Mouse (Mus musculus) monocyte, adult 5-6 weeks (primary cell): ENCODE results near the gene Plch2. TPM values are rescaled to one million over a fixed set of nuclear protein-coding genes. Genes with fewer than 3 reads are reported as not detected.

Experiments used
- ATAC-seq: fragments of 153-309, 156-312 bp; replicated peaks from 2 replicates; pipeline ENCODE4 v1.8.0; 2017; ENCODE audit warnings: mild to moderate bottlenecking; ENCODE audit not compliant: low TSS enrichment, insufficient number of reproducible peaks, severe bottlenecking, poor library complexity, low FRiP score
- total RNA-seq: library from RNA; stranded (forward); fragments of 200-1000, 200-491, 200-594 nt; gene quantifications from 3 replicates; pipeline ENCODE4 v1.2.3, GENCODE M21; 2017

Plch2 gene
- total RNA-seq, 1 experiment from 2014 or later: not detected

DNA sequence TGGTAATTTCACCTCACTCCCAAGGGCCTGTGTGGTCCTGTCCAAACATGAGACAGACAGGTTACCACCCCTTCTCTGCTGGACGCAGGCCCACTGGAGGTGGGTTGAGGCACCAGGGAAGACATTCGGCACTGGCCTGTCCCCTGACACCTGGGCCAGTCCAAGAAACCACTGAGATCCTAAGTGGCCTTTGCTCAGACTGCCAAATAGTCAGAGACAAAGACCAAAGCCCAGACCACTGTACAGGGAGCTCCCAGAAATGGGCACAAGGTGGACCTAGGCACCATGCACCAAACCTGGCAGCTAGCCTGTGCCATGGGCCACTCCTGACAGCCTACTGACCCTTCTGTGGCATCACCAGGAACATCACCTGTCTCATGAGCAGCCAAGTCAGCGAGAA, 47.4 kb downstream of the Plch2 start:
- no peak for ATAC-seq

DNA sequence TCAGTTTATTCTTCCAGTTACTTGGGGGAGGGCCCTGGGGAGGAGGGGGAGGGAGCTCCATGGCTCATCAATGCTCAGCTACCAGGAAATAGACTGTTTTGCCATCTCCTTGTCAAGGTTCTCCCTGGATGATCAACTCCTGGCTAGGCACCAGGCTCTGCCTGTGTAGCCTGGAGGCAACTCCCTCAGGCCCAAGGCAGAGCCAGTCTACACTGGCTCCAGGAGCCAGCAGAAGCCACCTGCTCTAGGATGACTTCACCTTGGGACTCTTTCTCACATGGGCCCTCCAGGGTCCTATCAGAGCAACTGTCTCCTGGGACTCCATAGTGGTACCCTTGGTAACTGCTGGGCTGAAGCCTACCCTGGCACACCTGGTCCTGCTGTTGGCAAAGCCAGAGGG, 48.5 kb downstream of the Plch2 start:
- no peak for ATAC-seq

DNA sequence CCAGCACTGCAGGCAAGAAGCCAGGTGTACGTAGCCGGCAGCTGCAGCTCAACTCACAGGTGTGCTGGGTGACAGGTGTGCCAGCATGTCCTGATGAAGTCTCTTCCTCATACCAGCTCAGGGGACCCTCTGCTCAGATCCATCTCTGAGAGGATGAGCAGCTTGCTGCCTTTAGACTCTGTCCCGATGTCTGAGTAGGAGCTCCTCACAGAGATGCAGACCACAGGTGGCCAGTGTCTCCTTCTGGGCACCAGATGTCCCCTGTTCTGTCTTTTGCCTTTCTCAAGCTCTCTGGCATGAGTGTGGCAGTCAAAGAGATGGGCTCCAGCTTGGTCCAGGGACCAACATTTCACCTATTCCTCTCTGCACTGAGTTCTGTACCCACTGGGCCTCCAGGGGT, 48.9 kb downstream of the Plch2 start:
- ATAC-seq: no peak

DNA sequence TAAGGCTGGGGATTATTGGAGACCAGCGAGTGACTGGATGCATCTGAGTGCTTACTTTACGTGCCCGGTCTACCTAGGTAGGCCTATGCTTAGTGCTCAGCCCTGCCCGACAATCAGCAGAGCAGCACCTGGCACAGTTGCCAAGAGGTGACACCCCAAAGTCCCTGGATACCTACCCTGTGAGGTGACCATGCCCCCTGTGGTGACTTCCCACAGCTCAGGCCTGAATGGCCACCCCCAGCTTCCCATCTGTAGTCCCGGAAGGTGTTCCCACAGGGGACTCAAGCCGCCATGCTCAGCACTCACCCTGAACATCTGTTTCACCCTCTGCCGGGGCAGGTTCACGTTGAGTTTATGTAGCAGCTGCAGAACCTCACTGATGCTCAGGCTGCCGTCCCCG, 50.3 kb downstream of the Plch2 start:
- no peak for ATAC-seq

DNA sequence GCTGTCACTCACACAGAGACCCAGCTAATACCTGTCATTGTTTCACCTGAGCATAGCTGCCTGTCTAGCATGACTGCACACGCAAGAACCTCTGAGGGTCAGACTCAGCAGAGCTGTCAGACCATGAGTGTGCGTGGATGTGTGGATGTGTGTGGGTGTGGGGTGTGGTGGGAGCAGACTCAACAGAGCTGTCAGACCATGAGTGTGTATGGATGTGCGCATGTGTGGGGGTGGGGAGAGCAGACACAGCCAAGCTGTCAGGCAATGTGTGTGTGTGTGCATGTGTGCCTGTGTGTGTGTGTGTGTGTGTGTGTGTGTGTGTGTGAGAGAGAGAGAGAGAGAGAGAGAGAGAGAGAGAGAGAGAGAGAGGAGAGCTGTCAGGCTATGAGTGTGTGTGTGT, 51.3 kb downstream of the Plch2 start:
- ATAC-seq: no peak

DNA sequence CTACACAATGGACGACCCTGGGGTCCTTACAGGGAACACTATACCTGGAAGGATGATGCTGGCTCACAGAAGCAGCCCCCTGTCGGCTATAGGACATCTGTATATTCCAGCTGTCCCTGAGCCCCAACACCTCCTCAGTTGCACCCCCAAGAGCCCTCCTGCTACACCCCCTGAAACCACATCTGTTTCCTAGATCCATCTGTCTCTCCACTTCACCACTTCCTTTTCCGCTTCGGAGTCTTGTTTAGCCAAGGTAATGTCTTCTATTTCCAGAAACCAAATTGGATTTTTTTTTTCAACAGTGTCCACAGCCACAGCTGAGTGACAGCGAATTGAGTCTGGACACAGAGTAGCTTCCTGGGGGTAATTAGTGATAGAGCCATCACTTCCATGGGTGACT, 57.2 kb downstream of the Plch2 start:
- no peak for ATAC-seq

DNA sequence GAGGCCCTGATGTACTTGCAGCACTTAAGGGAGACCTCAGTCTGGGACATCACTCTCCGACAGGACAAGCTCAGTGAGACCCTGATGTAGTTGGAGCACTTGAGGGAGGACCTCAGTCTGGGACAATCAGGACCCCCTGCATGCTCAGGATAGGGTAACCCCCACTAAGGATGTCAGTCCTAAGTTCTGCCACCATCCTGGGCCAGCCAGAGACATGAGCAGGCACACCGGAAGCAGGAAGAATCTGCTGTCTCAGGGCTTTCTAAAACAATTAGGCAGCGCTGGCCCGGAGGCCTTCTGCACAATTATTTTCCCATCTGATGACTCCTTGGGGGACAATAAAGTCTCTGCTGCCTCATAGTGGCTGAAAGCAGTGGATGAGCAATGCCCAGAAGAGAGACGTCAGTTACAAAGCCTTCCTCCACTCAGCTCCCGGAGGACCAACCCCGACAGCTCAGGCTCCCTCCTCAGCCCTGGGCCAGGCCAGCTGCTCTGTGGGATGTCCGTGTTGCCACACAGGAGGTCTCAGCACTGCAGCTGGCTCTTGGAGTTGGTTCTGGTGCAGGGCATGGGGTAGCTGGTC, 59.9 kb downstream of the Plch2 start:
- no peak for ATAC-seq

DNA sequence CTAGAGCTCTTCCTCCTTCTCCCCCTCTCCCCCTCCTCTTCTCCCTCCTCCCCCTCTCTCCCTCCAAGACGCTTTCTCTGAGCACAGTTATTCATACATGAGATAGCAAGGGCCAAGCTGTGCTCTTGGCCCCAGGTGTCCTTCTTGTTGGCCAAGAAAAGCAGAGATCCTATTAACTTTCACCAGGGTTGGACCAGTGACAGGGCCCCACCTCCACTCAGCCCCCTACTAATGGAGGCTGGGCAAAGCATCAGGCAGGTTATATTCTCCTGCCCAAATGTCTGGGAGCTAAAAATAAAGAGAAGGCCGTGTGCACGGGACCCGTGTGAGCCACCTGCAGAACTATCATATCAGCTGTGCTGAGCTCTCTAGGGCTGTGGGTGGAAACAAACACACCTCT, 61.7 kb downstream of the Plch2 start:
- ATAC-seq: no peak

DNA sequence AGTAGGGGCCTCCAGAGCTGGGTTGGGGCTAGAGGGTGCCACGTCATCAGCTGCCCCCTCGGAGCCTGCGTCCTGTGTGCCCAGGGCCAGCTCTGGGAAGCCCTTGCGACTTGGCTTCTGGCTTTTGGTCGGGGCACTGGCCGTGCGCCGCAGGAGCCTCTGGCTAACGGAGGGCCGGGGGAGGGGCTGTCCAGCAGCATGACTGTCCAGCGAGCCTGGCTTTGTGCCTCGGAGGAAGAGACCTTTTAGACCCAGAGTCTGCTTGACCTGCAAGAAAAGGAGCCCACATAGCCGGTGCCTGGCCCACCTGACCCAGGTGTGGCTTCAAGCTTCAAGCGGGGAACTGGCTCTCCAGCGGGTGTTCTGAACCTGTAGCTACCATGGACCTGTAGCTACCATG, 69.8 kb downstream of the Plch2 start:
- ATAC-seq: no peak

DNA sequence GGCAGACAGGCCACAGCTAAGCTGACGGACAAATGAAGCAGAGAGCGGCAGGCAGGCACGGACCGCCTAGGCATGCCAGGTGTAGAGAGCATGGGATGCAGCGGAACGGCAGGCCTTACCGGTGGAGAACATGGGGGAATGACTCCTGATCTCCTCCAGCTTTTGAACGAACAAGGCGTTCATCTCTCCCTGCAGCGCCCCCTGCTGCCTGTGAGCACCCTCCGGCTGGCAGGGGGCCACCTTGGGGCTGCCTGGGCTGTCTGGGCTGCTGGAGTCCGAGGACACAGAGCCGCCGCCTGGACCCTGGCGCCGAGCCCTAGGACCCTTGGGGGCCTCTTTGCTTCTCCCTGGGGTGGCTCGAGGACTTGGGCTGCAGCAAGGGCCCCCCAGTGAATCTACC, 70.5 kb downstream of the Plch2 start:
- no peak; the same call in 1 of the 2 replicates for ATAC-seq

DNA sequence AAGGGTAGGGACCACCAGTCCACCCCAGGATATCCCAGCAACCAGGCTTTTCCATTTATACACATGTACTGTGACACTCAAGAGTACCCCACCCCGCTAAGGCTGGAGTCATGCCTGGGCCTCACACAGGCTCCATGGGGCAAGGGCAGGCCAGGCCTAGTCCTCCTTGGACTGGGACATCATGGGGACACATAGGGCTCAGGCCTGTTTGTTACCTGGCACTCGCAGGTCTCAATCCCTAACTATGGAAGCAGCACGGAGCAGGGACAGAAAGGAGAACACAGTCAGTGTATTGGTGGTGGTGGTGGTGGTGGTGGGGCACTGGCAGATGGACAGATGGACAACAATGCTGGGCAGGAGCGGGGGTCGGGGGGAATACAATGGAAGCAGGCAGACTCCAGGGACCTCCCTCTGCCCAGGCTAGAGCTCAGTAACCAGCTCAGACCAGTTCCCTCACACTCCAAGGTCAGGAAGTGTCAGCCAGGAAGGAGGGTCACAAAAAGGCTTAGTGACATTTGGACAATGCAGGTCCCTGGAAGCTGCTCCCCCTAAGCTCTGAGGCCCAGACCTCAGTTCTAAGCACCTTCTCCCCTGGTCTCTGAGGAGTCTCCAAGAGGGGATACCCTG, 71.3 kb downstream of the Plch2 start:
- no peak for ATAC-seq

DNA sequence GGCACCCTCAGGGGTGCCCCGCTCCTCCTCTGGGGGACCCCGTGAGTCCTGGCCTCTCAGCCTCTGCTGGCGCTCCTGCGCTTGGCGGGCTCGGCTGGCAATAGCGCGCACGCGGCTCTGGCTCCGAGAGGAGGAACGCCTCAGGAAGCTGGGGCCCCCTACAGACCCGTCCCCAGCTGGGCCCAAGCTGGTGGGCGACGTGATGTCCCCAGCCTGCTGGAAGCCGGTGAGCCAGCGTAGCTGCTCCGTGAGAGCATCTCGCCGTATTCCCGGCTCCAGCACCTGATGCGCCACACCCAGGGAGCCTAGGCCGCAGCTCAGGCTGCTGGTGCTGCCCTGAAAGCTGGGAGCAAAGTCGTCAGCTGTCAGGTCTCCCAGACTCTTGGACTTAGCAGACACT, 72.8 kb downstream of the Plch2 start:
- ATAC-seq: no peak

DNA sequence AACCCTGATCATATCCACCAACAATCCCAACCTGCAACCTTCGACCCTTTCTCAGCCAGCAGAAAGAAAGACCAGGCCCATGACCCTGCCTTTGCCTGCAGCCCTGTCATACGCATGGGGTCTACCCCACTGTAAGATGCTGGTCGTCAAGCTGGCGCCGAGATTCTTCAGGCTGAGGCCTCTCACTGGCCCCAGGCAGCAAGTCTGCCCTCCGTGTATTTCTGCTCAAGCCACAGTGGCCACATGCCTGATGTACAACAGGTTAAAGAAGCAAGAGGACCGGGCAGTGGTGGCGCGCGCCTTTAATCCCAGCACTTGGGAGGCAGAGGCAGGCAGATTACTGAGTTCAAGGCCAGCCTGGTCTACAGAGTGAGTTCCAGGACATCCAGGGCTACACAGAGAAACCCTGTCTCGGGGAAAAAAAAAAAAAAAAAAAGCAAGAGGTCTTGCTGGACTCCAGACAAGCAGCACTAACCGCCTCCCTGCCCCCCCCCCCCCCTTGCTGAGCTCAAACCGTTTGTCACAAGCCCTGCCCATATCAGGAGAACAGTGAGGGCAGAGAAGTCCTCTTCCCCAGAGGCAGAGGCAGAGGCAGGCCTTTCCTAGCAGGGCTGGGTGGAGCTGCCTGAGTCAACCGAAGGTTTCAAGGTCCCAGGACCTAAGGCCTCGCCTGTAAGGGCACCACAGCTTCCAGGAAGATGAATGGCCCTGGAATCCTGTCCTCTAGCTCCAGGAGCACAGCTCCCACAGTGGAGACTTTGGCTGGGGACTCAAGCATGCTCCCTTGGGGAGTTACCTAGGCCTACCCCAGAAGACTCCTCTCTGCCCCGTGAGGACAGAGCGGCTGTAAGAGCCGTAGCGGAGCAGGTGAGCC, 74.1 kb downstream of the Plch2 start:
- no peak for ATAC-seq

DNA sequence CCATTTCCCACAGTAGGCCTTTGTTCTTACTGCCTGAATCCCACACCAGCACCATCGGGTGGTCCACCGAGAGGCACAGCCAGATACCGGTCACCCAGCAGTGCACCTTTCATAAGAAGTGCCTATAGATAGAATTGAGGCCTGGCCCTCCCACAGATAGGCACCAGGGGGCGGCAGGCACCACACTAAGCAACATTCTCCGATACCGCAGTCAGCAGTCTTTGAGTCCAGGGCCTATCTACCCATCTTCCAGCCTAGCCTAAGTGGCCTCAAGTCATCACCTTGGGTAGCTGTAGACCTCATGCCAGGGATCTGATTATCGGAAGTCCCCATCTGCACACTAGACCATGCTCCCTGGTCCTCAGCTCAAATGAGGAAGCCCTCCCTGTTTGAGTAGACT, 75.1 kb downstream of the Plch2 start:
- ATAC-seq: no peak

DNA sequence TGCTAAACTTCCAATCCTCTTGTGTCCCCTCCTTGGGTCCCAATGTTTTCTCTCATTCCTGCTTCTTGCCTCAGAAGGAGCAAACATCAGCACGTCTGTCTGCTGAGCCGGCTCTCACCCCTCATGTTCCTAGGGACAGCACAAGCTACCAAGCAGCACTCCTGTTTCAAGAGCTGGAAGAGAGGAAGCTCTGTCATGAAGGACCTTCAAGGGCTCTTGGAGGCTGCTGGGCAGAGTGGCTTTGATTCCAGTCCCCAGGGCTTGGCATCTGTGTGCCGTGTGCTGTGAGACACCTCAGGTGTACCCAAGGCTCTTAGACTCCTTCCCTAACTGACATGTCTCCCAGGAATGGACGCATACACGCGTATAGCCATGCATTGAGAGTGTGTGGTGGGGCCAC, 75.5 kb downstream of the Plch2 start:
- no peak for ATAC-seq

DNA sequence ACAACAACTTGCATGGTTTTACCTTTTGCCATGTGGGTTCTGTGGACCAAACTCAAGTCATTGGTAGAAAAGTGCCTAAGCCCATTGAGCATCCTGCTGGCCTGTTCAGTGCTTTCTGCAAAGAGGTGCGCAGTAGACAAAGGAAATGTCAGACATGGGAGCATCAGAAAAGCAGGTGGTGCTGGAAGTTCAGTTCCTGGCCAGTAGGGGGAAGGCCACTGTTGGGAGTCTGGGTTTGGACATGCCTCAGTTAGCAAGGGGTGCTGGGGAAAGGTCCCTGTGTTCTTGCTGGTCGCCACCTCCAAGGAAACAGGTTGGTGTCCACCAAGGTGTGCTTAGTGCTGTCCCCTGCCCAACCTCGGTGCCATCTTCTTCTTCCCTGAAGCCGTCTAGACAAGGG, 76.5 kb downstream of the Plch2 start:
- ATAC-seq: no peak

DNA sequence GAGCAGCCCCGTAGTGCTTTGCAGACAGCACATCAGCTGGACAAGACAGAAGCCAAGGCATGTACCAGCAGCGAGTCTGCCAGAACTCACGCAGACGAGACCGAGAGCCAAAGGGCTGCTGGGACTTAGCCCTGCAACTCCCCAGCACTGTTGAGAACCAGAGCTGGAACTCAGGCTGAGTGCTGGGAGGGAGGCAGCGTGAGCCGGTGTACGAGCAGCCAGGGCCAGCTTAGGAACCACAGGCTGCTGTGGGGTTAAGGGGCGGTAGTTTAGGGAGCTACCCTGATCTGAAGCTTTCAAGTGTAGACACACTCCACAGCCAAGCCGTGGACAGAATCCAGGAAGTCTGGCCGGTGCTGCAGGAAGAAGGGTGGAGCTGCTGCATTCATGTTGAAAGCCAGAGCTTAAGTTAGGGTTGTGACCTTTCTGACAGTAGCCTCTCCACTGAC, 82.4 kb downstream of the Plch2 start:
- no peak for ATAC-seq

DNA sequence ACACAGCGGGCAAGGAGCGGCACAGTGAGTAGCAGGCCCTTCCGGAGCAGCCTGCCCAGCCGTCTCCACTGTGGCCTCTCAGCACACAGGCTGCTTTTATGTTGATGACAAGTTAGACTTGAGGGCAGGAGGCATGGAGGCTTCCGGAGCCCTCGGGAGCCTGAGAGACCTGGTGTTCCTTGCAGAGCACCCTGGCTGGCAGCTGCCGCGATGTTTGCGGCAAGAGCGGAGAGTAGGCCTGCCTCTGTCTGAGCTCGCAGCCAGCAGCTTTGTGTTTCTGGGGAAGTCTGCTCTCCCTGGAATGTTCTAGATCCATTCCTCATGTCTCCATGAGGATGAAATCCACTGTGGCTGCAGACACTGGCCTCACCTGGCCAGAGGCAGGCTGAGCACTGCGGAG, 84.0 kb downstream of the Plch2 start:
- no peak for ATAC-seq

DNA sequence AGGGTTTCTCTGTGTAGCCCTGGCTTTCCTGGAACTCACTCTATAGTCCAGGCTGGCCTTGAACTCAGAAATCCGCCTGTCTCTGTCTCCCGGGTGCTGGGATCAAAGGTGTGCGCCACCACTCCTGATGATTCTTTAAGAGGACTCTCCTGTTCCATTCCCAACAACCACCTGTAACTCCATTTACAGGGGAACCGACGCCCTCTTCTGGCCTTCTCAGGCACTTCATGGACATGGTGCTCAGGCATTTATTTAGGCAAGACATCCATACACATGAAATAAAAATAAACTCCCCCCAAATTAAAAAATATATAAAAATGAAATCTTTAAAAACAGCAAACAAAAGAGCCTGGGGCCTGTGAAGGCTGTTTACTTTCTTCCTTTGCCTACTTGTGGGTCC, 89.4 kb downstream of the Plch2 start:
- ATAC-seq: no peak

DNA sequence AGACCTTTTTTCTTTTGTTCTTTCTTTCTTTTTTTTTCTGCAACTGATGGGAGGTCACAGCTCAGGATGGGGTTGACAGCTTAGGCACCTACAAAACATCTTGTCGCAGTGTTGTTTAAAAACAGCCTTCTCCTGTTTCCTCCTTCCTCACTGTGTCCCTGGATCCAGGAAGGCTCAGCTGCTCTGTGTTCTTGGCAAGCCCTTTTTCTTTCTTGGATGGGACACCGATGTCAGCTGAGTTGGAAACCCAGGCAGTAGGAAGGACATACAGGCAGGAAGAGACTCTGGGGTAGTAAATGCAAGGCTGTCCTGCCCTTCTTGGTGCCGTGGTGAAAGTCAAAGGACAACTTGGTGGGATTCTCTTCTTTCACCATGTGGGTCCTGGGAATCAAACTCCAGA, 90.7 kb downstream of the Plch2 start:
- no peak for ATAC-seq
